Mouse (Mus musculus) liver, postnatal 0 days (tissue): ENCODE data around the gene Glra3. TPM values are rescaled to one million over a fixed set of nuclear protein-coding genes. Genes with fewer than 3 reads are reported as not detected.

Source experiments
- ATAC-seq: fragments of 200-750 bp; cut with Nextera tagmentation; 2 replicates; pipeline ENCODE4 v1.8.0; 2017; ENCODE audit warnings: mild to moderate bottlenecking, moderate library complexity
- DNase-seq: peaks from one replicate; pipeline ENCODE4 v3.0.0-alpha.2; 2016
- H3K27ac ChIP-seq: fragments of 300-500 bp; sonication (generic); 2 replicates; pipeline ENCODE4 v1.5.1; 2014; ENCODE audit warnings: antibody characterized with exemption, moderate library complexity, mild to moderate bottlenecking, low read depth
- H3K27me3 ChIP-seq: fragments of 300-500 bp; sonication (generic); 2 replicates; pipeline ENCODE4 v1.6.1; 2014; ENCODE audit warnings: low read length, control low read depth, mixed read lengths; ENCODE audit not compliant: insufficient read depth
- H3K36me3 ChIP-seq: fragments of 300-500 bp; sonication (generic); replicated peaks from 2 replicates; pipeline ENCODE4 v1.6.1; 2014; ENCODE audit warnings: mild to moderate bottlenecking, control low read depth, low read length, moderate library complexity, mixed read lengths; ENCODE audit not compliant: insufficient read depth
- H3K4me1 ChIP-seq: fragments of 300-500 bp; sonication (generic); 2 replicates; pipeline ENCODE4 v1.6.1; 2014; ENCODE audit warnings: antibody characterized with exemption, mild to moderate bottlenecking, control low read depth; ENCODE audit not compliant: insufficient read depth
- H3K4me2 ChIP-seq: fragments of 300-500 bp; sonication (generic); 2 replicates; pipeline ENCODE4 v1.6.1; 2014; ENCODE audit warnings: low read depth, mild to moderate bottlenecking, low read length, moderate library complexity, mixed read lengths
- H3K4me3 ChIP-seq: fragments of 300-500 bp; sonication (generic); 2 replicates; pipeline ENCODE4 v1.5.1; 2014; ENCODE audit warnings: low read depth, low read length
- H3K9ac ChIP-seq: fragments of 300-500 bp; sonication (generic); replicated peaks from 2 replicates; pipeline ENCODE4 v1.6.1; 2014; ENCODE audit warnings: mild to moderate bottlenecking, moderate library complexity
- H3K9me3 ChIP-seq: fragments of 300-500 bp; sonication (generic); 2 replicates; pipeline ENCODE4 v1.6.1; 2016; ENCODE audit warnings: mild to moderate bottlenecking, control low read depth, low read length, mixed read lengths
- CTCF ChIP-seq: sonication (generic); IDR thresholded peaks from 2 replicates; pipeline ENCODE4 v1.5.1; 2016; ENCODE audit warnings: antibody characterized with exemption, low read depth
- EP300 ChIP-seq: IDR thresholded peaks from 2 replicates; pipeline ENCODE4 v1.6.1; 2016; ENCODE audit warnings: antibody characterized with exemption, low read depth, mild to moderate bottlenecking
- WGBS: fragments of 180-500 bp; shearing (Covaris S2); extraction: QIAGEN DNeasy Blood & Tissue Kit; methylation state at CpG from one replicate; pipeline ENCODE4 v1.1.7; 2014; ENCODE audit not compliant: insufficient replicate concordance; 5-methylcytosine and 5-hydroxymethylcytosine counted together
- polyA plus RNA-seq: library from polyadenylated mRNA; unstranded; fragments of >200 nt; fragmentation: Nextera tagmentation; extraction: Ambion mirVana; gene quantifications from 2 replicates; pipeline ENCODE4 v1.2.1, GENCODE M21; 2015

Glra3 gene
- polyA plus RNA-seq, 1 experiment from 2014 or later: not detected

- no peak for ATAC-seq
- Histone ChIP-seq H3K27me3 (no peaks in the 10 kb centered on the region), H3K4me2 (no peak overlapping the region), H3K9me3 (no peaks in the 10 kb centered on the region), H3K4me3 (no peak overlapping the region), H3K27ac (no peak overlapping the region), H3K4me1 (no peaks in the 10 kb centered on the region), H3K9ac (no peak overlapping the region), H3K36me3 (no peaks in the 10 kb centered on the region)
- TF ChIP-seq EP300 (no peak), CTCF (no peak)
- no peak for DNase-seq
- WGBS: 74% methylated on average over 5 of the region's 5 CpGs
Measured at GRCm38 (mm10) chr8:56151574-56151973, 211.3 kb downstream of the Glra3 start.

DNA sequence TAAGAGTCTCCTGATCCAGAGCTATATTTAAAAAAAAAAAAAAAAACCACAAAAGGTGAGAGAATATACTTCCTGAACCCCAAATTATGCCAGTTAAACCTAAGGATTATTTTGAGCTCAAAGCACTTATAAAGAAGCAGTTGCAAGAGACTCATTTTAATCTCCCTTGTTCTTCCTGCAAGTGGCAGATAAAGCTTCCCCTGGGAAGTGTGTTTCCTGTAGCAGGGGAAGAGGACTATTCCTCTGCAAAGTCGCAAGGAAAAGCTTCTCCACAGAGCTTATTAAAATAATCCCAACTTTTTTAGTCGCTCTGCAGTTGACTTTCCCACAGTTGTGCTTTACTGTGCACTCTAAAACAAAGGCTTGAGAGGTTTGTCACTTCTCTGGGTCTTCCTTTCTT, 218.7 kb downstream of the Glra3 start:
- Histone ChIP-seq H3K36me3 (no peaks in the 10 kb centered on the region), H3K27me3 (no peaks in the 10 kb centered on the region), H3K9ac (no peak overlapping the region), H3K4me2 (no peak overlapping the region), H3K27ac (no peak overlapping the region), H3K4me3 (no peak overlapping the region), H3K4me1 (no peaks in the 10 kb centered on the region), H3K9me3 (no peaks in the 10 kb centered on the region)
- TF ChIP-seq EP300 (no peak), CTCF (no peak)
- no peak for DNase-seq
- ATAC-seq: no peak
- WGBS: 19% methylated on average over 2 of the region's 2 CpGs

Other genes with a start within 250 kb of the Glra3 start
- not detected in 2 replicates for gene Adam29, start 33.5 kb upstream of the Glra3 start, polyA plus RNA-seq